Mouse (Mus musculus): ENCODE measurements around the gene Hhat.

Gene Hhat

GRCm38 (mm10) chr1:192451722-192452121, 319.3 kb downstream of the Hhat start:
- in situ Hi-C loops (cut with MboI, MseI): loop anchor here in 1 of 2 experiments (25.0 kb wide), 1 partner anchor 1611 kb away; no protein-coding TSS in a partner anchor

- in situ Hi-C loops (cut with MboI, MseI): loop anchor here in 1 of 2 experiments (25.0 kb wide), 1 partner anchor 1612 kb away; no protein-coding TSS in a partner anchor
Observed at GRCm38 (mm10) chr1:192450425-192450824, 320.6 kb downstream of the Hhat start.

GRCm38 (mm10) chr1:192449572-192450351, 321.3 kb downstream of the Hhat start:
- in situ Hi-C loops (cut with MboI, MseI): loop anchor here in 1 of 2 experiments (25.0 kb wide), 1 partner anchor 1613 kb away; no protein-coding TSS in a partner anchor

GRCm38 (mm10) chr1:192448512-192448911, 322.5 kb downstream of the Hhat start:
- in situ Hi-C loops (cut with MboI, MseI): no loop called here

GRCm38 (mm10) chr1:192447666-192448065, 323.4 kb downstream of the Hhat start:
- in situ Hi-C loops (cut with MboI, MseI): no loop called here

All from T-helper 17 cell (primary cell).